Mouse (Mus musculus) liver, embryonic 14.5 days (tissue): ENCODE measurements around the gene Cyp17a1.

Experiments used
- CTCF ChIP-seq: IDR thresholded peaks from 2 replicates; pipeline ENCODE4 v1.5.1; 2016; ENCODE audit warnings: antibody characterized with exemption, low read depth, control low read depth
- EP300 ChIP-seq: IDR thresholded peaks from 2 replicates; pipeline ENCODE4 v1.6.1; 2016; ENCODE audit warnings: antibody characterized with exemption, low read depth

GRCm38 (mm10) chr19:46696943-46697342 is 24.0 kb upstream of the Cyp17a1 start:
- no peak for TF ChIP-seq CTCF
- no peak for TF ChIP-seq EP300
